Mouse (Mus musculus) MEL (cell line): ENCODE measurements at regions not wholly inside any gene's neighbourhood (a gene's known extent, or its start where the extent isn't known, plus 50 kb on each side); places are given as distances from the start of the nearest gene placed in this dataset.

Source experiments
- DNase-seq: peaks from one replicate; pipeline ENCODE4 v3.0.0; 2011; ENCODE audit warnings: low read depth, low spot score
- H3K27ac ChIP-seq: 2 replicates; pipeline ENCODE4 v1.5.1; 2012; ENCODE audit warnings: low read depth, mild to moderate bottlenecking, control low read depth, low read length, moderate library complexity; ENCODE audit not compliant: control insufficient read depth
- H3K27me3 ChIP-seq, 2 experiments: fragments of 150-350 bp in 1 of 2; sonication (generic) in 1 of 2; 2 replicates each; pipeline ENCODE4 v1.6.1; 2012; ENCODE audit warnings: low read length in 2 of 2, mild to moderate bottlenecking in 2 of 2, improper control_type of control experiment in 1 of 2, moderate library complexity in 1 of 2; ENCODE audit not compliant: insufficient read depth in 2 of 2, control insufficient read depth in 1 of 2
- H3K36me3 ChIP-seq, 2 experiments: 2 replicates each; pipeline ENCODE4 v1.6.1; 2012 to 2014; ENCODE audit warnings: low read length in 2 of 2, improper control_type of control experiment in 1 of 2, inconsistent platforms in 1 of 2, mild to moderate bottlenecking in 1 of 2; ENCODE audit not compliant: insufficient read depth in 2 of 2, control insufficient read depth in 1 of 2
- H3K4me1 ChIP-seq, 2 experiments: fragments of 150-350 bp in 1 of 2; sonication (generic) in 1 of 2; 2 replicates each; pipeline ENCODE4 v1.6.1; 2012; ENCODE audit warnings: low read length in 2 of 2, improper control_type of control experiment in 1 of 2, mild to moderate bottlenecking in 1 of 2; ENCODE audit not compliant: insufficient read depth in 2 of 2, control insufficient read depth in 1 of 2
- H3K4me3 ChIP-seq, 2 experiments: fragments of 150-350 bp in 1 of 2; sonication (generic) in 1 of 2; 2 replicates each; pipeline ENCODE4 v1.5.1; 2012; ENCODE audit warnings: low read depth in 2 of 2, low read length in 2 of 2, mild to moderate bottlenecking in 2 of 2, moderate library complexity in 2 of 2, control low read depth in 1 of 2, improper control_type of control experiment in 1 of 2; ENCODE audit not compliant: control insufficient read depth in 1 of 2, insufficient read depth in 1 of 2
- H3K79me2 ChIP-seq: 2 replicates; pipeline ENCODE4 v1.6.1; 2012; ENCODE audit warnings: mild to moderate bottlenecking, low read length, moderate library complexity; ENCODE audit not compliant: control insufficient read depth, poor library complexity, insufficient read depth
- H3K9ac ChIP-seq: 2 replicates; pipeline ENCODE4 v1.6.1; 2012; ENCODE audit warnings: low read depth, mild to moderate bottlenecking, control low read depth, low read length, moderate library complexity; ENCODE audit not compliant: control insufficient read depth, poor library complexity, severe bottlenecking
- H3K9me3 ChIP-seq: fragments of 150-350 bp; sonication (generic); replicated peaks from 2 replicates; pipeline ENCODE4 v1.6.1; 2012; ENCODE audit warnings: mild to moderate bottlenecking, low read length, improper control_type of control experiment, moderate library complexity; ENCODE audit not compliant: insufficient read depth
- BHLHE40 ChIP-seq: IDR thresholded peaks from 2 replicates; pipeline ENCODE4 v1.6.1; 2012; ENCODE audit warnings: low read depth, mild to moderate bottlenecking, inconsistent platforms, low read length, improper control_type of control experiment, borderline replicate concordance
- CHD1 ChIP-seq: IDR thresholded peaks from 2 replicates; pipeline ENCODE4 v1.6.1; 2012; ENCODE audit warnings: low read depth, mild to moderate bottlenecking, inconsistent platforms, low read length, improper control_type of control experiment
- ELF1 ChIP-seq: IDR thresholded peaks from 2 replicates; pipeline ENCODE4 v1.6.1; 2014; ENCODE audit warnings: low read depth, mild to moderate bottlenecking, inconsistent platforms, low read length, improper control_type of control experiment, moderate library complexity
- EP300 ChIP-seq, 2 experiments: IDR thresholded peaks; 2 replicates each; pipeline ENCODE4 v1.6.1; 2011; ENCODE audit warnings: improper control_type of control experiment in 2 of 2, low read length in 2 of 2, low read depth in 1 of 2, mild to moderate bottlenecking in 1 of 2
- ETS1 ChIP-seq: IDR thresholded peaks from 2 replicates; pipeline ENCODE4 v1.6.1; 2012; ENCODE audit warnings: low read depth, mild to moderate bottlenecking, inconsistent platforms, low read length, improper control_type of control experiment, moderate library complexity
- MAZ ChIP-seq: IDR thresholded peaks from 2 replicates; pipeline ENCODE4 v1.6.1; 2012; ENCODE audit warnings: low read depth, mild to moderate bottlenecking, inconsistent platforms, low read length, improper control_type of control experiment
- MEF2A ChIP-seq: IDR thresholded peaks from 2 replicates; pipeline ENCODE4 v1.6.1; 2014; ENCODE audit warnings: low read depth, mild to moderate bottlenecking, inconsistent platforms, low read length, improper control_type of control experiment; ENCODE audit not compliant: poor library complexity, insufficient replicate concordance, severe bottlenecking; ENCODE audit errors: extremely low read depth
- MXI1 ChIP-seq: IDR thresholded peaks from 2 replicates; pipeline ENCODE4 v1.6.1; 2011; ENCODE audit warnings: mild to moderate bottlenecking, low read depth, low read length, improper control_type of control experiment
- MYB ChIP-seq: IDR thresholded peaks from 2 replicates; pipeline ENCODE4 v1.6.1; 2011; ENCODE audit warnings: mild to moderate bottlenecking, low read depth, low read length, improper control_type of control experiment
- MYC ChIP-seq: IDR thresholded peaks from 2 replicates; pipeline ENCODE4 v1.6.1; 2011; ENCODE audit warnings: low read depth, mild to moderate bottlenecking, low read length, improper control_type of control experiment, moderate library complexity
- NRF1 ChIP-seq: IDR thresholded peaks from 2 replicates; pipeline ENCODE4 v1.6.1; 2014; ENCODE audit warnings: low read depth, mild to moderate bottlenecking, inconsistent platforms, low read length, improper control_type of control experiment, moderate library complexity; ENCODE audit not compliant: poor library complexity, insufficient read depth, severe bottlenecking
- POLR2AphosphoS2 ChIP-seq: IDR thresholded peaks from 2 replicates; pipeline ENCODE4 v1.6.1; 2011; ENCODE audit warnings: low read length, improper control_type of control experiment
- POLR2AphosphoS5 ChIP-seq: IDR thresholded peaks from 2 replicates; pipeline ENCODE4 v1.6.1; 2012; ENCODE audit warnings: low read depth, borderline replicate concordance, mild to moderate bottlenecking, inconsistent platforms, low read length, moderate library complexity, mixed read lengths
- RAD21 ChIP-seq: IDR thresholded peaks from 2 replicates; pipeline ENCODE4 v1.6.1; 2011; ENCODE audit warnings: mild to moderate bottlenecking, low read depth, low read length, improper control_type of control experiment
- RCOR1 ChIP-seq: IDR thresholded peaks from 2 replicates; pipeline ENCODE4 v1.6.1; 2012; ENCODE audit warnings: low read depth, mild to moderate bottlenecking, inconsistent platforms, low read length, improper control_type of control experiment
- TBP ChIP-seq: IDR thresholded peaks from 2 replicates; pipeline ENCODE4 v1.8.0; 2011; ENCODE audit warnings: low read depth, low read length, improper control_type of control experiment
- UBTF ChIP-seq: IDR thresholded peaks from 2 replicates; pipeline ENCODE4 v1.6.1; 2012; ENCODE audit warnings: low read depth, mild to moderate bottlenecking, inconsistent platforms, low read length, improper control_type of control experiment, moderate library complexity, borderline replicate concordance; ENCODE audit not compliant: insufficient read depth
- USF1 ChIP-seq: IDR thresholded peaks from 2 replicates; pipeline ENCODE4 v1.6.1; 2014; ENCODE audit warnings: low read depth, mild to moderate bottlenecking, inconsistent platforms, low read length, improper control_type of control experiment, moderate library complexity
- USF2 ChIP-seq, 2 experiments: IDR thresholded peaks; 2 replicates each; pipeline ENCODE4 v1.6.1; 2011 to 2012; ENCODE audit warnings: improper control_type of control experiment in 2 of 2, low read length in 2 of 2, borderline replicate concordance in 1 of 2, inconsistent platforms in 1 of 2, low read depth in 1 of 2, mild to moderate bottlenecking in 1 of 2; ENCODE audit not compliant: insufficient read depth in 1 of 2
- ZKSCAN1 ChIP-seq: IDR thresholded peaks from 2 replicates; pipeline ENCODE4 v1.6.1; 2012; ENCODE audit warnings: low read depth, mild to moderate bottlenecking, inconsistent platforms, low read length, improper control_type of control experiment, moderate library complexity
- ZMIZ1 ChIP-seq: IDR thresholded peaks from 2 replicates; pipeline ENCODE4 v1.6.1; 2012; ENCODE audit warnings: low read depth, mild to moderate bottlenecking, inconsistent platforms, low read length, improper control_type of control experiment, moderate library complexity

DNA sequence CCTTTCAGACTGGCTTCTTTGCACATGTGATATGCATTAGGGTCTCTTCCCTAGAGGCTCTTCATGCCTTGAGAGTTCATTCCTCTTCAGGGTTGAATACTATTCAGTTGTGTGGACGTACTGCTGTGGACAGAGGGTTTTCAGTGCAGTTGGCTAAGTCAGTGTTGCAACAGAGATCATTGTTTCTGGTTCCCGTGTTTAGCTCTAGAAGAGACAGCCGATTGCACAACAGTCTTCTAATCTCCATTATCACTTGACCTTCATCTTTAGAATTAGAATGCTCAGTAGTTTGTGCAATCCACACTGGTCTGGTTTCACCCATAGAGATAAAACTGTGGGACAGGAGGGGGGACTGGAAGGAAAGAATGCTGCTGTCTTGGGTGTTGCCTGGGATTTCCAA, 381.7 kb upstream of the Runx1 start:
- no peak overlapping the region for H3K4me3 ChIP-seq
- H3K36me3 ChIP-seq, result peaks cover 0 to 23% of the 10 kb centered on the region in 2 experiments; a peak in 2 of 4 replicates
- no peaks in the 10 kb centered on the region for H3K9me3 ChIP-seq
- TF ChIP-seq EP300 (IDR thresholded peaks at IDR 0.05; ENCODE audit: low read depth in 1 of 2, low read length in 2 of 2) (peak in 1 of 2 experiments; percentile 9; a peak in 1 of 4 replicates), USF2 (IDR thresholded peaks at IDR 0.05; ENCODE audit: borderline replicate concordance in 1 of 2, insufficient read depth in 1 of 2, low read depth in 1 of 2, low read length in 2 of 2) (no peak)
- no peak overlapping the region for H3K9ac ChIP-seq
- H3K27me3 ChIP-seq, result no peaks in the 10 kb centered on the region
- H3K27ac ChIP-seq, result no peak overlapping the region
- DNase-seq, result no peak
- peaks cover 14 to 30% of the 10 kb centered on the region in 2 experiments for H3K4me1 ChIP-seq
- H3K79me2 ChIP-seq, result no peaks in the 10 kb centered on the region

GRCm38 (mm10) chr16:93207217-93207616, 381.3 kb upstream of the Runx1 start:
- DNase-seq, result no peak
- no peaks in the 10 kb centered on the region for H3K79me2 ChIP-seq
- peaks cover 0 to 23% of the 10 kb centered on the region in 2 experiments; a peak in 2 of 4 replicates for H3K36me3 ChIP-seq
- TF ChIP-seq POLR2AphosphoS5 (no peak), USF1 (no peak), NRF1 (no peak), ELF1 (no peak), MYC (no peak), ETS1 (no peak), BHLHE40 (no peak), MAZ (no peak), ZMIZ1 (no peak), MYB (no peak), CHD1 (no peak), RAD21 (no peak), MEF2A (no peak), MXI1 (no peak), TBP (no peak), POLR2AphosphoS2 (no peak), ZKSCAN1 (no peak), UBTF (no peak), RCOR1 (no peak)
- H3K4me3 ChIP-seq, result no peak overlapping the region
- peaks cover 14 to 28% of the 10 kb centered on the region in 2 experiments for H3K4me1 ChIP-seq
- H3K9ac ChIP-seq, result no peak overlapping the region
- no peak overlapping the region for H3K27ac ChIP-seq
- no peaks in the 10 kb centered on the region for H3K9me3 ChIP-seq
- no peaks in the 10 kb centered on the region for H3K27me3 ChIP-seq
